Mouse (Mus musculus) lung, adult 2 months (tissue): Measurements from ENCODE around the gene Ptprcap.

Experiments used
- CTCF ChIP-seq: fragments of 200-500 bp; IDR thresholded peaks from 2 replicates; pipeline ENCODE4 v1.5.1; 2011; ENCODE audit warnings: mild to moderate bottlenecking, low read length, control low read depth; ENCODE audit not compliant: insufficient read depth
- POLR2A ChIP-seq: fragments of 200-500 bp; IDR thresholded peaks from 2 replicates; pipeline ENCODE4 v1.6.1; 2011; ENCODE audit warnings: low read depth, mild to moderate bottlenecking, control low read depth, low read length, borderline replicate concordance; ENCODE audit errors: extremely low read depth

GRCm38 (mm10) chr19:4164721-4165120 lies 11.3 kb downstream of the Ptprcap start:
- TF ChIP-seq CTCF (no peak), POLR2A (no peak)
